Mouse (Mus musculus) embryonic facial prominence, embryonic 11.5 days (tissue): Measurements from ENCODE around the gene Gsk3a. TPM values are rescaled to one million over a fixed set of nuclear protein-coding genes. Genes with fewer than 3 reads are reported as not detected.

ENCODE experiments used
- ATAC-seq: fragments of 200-750 bp; cut with Nextera tagmentation; replicated peaks from 2 replicates; pipeline ENCODE4 v1.8.0; 2017; ENCODE audit warnings: low read depth; ENCODE audit not compliant: insufficient number of reproducible peaks, low FRiP score, low TSS enrichment
- DNase-seq: peaks from one replicate; pipeline ENCODE4 v3.0.0-alpha.2; 2015; ENCODE audit warnings: low spot score
- H3K27ac ChIP-seq: fragments of 300-500 bp; sonication (generic); replicated peaks from 2 replicates; pipeline ENCODE4 v1.5.1; 2014; ENCODE audit warnings: mild to moderate bottlenecking, low read depth, low read length, control low read depth
- H3K27me3 ChIP-seq: fragments of 300-500 bp; sonication (generic); 2 replicates; pipeline ENCODE4 v1.6.1; 2014; ENCODE audit warnings: mild to moderate bottlenecking, low read length, moderate library complexity, mixed read lengths; ENCODE audit not compliant: control insufficient read depth, insufficient read depth
- H3K36me3 ChIP-seq: fragments of 300-500 bp; sonication (generic); replicated peaks from 2 replicates; pipeline ENCODE4 v1.6.1; 2014; ENCODE audit warnings: low read depth, mild to moderate bottlenecking, low read length, moderate library complexity, mixed read lengths; ENCODE audit not compliant: control insufficient read depth, insufficient read depth
- H3K4me1 ChIP-seq: fragments of 300-500 bp; sonication (generic); 2 replicates; pipeline ENCODE4 v1.6.1; 2014; ENCODE audit warnings: low read length, mixed read lengths; ENCODE audit not compliant: control insufficient read depth, insufficient read depth
- H3K4me2 ChIP-seq: fragments of 300-500 bp; sonication (generic); 2 replicates; pipeline ENCODE4 v1.6.1; 2014; ENCODE audit warnings: low read depth, mild to moderate bottlenecking, control low read depth, low read length, moderate library complexity
- H3K4me3 ChIP-seq: fragments of 300-500 bp; sonication (generic); 2 replicates; pipeline ENCODE4 v1.5.1; 2014; ENCODE audit warnings: low read depth, low read length, control low read depth
- H3K9ac ChIP-seq: fragments of 300-500 bp; sonication (generic); replicated peaks from 2 replicates; pipeline ENCODE4 v1.6.1; 2014; ENCODE audit warnings: mild to moderate bottlenecking, control low read depth, low read length
- H3K9me3 ChIP-seq: fragments of 300-500 bp; sonication (generic); replicated peaks from 2 replicates; pipeline ENCODE4 v1.6.1; 2016; ENCODE audit warnings: mild to moderate bottlenecking, low read length, inconsistent platforms, mixed read lengths; ENCODE audit not compliant: control insufficient read depth
- WGBS: fragments of 180-500 bp; shearing (Covaris S2); extraction: QIAGEN DNeasy Blood & Tissue Kit; methylation state at CpG from one replicate; pipeline ENCODE4 v1.1.7; 2014; 5-methylcytosine and 5-hydroxymethylcytosine counted together
- polyA plus RNA-seq: library from polyadenylated mRNA; unstranded; fragments of >200 nt; fragmentation: Nextera tagmentation; extraction: Ambion mirVana; gene quantifications from 2 replicates; pipeline ENCODE4 v1.2.1, GENCODE M21; 2014

The Gsk3a gene
- polyA plus RNA-seq, 1 experiment from 2014 or later = 12.6 TPM

DNA sequence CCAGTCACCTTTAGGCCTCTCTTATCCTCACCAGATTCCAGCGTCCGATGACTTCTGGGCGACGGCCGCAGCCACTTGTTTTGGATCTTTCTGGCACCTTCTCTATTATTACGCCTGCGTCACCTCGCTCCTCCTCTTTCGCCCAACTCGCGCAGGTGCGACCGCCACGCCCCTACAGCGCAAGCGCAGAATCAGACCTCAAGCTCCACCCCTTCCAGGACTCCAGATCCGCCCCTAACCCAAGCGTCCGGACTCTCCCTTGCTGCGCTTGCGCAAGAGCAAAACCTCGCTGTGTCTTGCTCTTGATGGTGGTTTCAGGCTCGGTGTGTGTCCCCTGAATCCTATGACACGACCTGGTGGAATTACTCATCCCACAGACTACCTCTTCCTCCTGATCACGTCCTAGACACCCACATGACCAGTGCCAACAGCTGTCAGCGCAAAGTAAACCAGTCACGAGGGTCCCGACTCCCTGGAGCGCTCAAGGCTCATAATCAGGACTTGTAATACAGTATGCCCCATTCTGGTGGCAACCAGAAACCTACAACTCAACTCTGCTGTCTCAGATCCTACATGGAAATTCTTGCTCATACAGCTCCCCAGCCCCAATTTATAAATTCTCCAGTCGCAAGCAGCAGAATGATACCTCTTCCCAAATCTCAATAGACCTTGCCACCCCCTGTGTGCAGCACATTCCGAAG, 17.7 kb downstream of the Gsk3a start:
- 0 out of 2 replicates have a peak overlapping the region, but pooled peaks have one; percentile 20 for H3K27ac ChIP-seq
- peaks cover 9% of the 10 kb centered on the region for H3K4me1 ChIP-seq
- peak; percentile 54 for ATAC-seq

DNA sequence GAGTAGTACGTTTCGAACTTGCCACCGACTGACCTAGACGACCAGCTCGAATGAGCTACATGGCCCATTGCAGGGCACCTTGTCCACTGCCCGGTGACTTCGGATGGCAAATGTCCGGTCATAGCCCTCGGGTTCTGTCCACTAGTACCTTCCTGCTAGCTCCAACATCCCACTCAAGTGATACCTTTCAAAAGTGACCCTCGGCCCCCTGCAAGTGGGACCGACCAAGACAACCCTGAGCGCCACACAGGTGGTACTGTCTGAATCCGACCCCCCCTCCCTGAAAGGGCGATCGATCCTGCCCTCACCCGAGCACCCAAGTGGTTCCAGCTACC, 18.3 kb downstream of the Gsk3a start:
- 0% methylated on average over 16 of the region's 16 CpGs for WGBS

More for the DNA sequence above, 17.7 kb downstream of the Gsk3a start:
- Histone ChIP-seq H3K9me3 (no peaks in the 10 kb centered on the region), H3K9ac (peak overlapping the region; percentile 81), H3K4me2 (peak overlapping the region; percentile 85), H3K4me3 (peak overlapping the region; percentile 70), H3K27me3 (no peaks in the 10 kb centered on the region), H3K36me3 (no peaks in the 10 kb centered on the region; the same call in 1 of the 2 replicates)
- peak; percentile 97 for DNase-seq
- 3% methylated on average over 31 of the region's 31 CpGs for WGBS

DNA sequence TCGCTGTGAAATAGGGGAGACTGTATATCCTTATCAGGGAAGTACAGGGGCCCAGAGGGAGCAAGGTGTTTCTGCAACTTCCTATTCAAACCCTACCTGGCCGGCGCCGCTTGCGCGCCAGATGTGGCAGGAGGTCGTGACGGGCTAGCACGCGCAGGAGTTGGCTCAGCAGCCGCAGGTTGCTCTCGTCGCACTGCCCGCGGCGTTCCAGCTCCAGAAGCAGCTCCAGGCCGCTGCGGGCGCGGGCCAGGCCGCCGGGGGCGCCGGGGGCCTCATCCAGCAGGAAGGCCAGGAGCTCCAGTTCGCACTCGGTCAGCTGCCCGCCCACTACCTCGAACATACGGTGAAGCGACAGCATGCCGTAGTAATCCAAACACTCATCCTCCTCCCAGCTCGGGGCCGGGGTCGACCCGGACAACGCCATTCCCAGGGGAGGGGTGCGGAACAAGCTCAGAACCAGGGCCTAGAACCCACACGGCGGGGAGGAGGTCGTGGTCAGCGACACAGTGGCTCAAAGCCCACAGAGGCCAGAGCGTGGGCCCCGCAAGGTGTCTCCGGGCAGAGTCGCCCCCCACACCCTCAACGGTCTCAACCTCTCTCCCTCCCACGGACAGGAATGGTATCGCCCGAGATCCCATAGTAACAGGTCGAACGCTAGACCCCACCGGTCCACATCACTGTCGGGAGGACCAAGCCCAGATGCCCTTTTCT, 18.8 kb downstream of the Gsk3a start:
- peak; percentile 76 for DNase-seq

More for the DNA sequence above, 18.3 kb downstream of the Gsk3a start:
- no peaks in the 10 kb centered on the region for H3K27me3 ChIP-seq
- H3K27ac ChIP-seq = no peak overlapping the region
- H3K36me3 ChIP-seq = no peaks in the 10 kb centered on the region; the same call in 1 of the 2 replicates
- H3K4me2 ChIP-seq = peak overlapping the region; percentile 85
- peak overlapping the region; percentile 70 for H3K4me3 ChIP-seq
- H3K4me1 ChIP-seq = peaks cover 9% of the 10 kb centered on the region
- no peak for DNase-seq
- ATAC-seq = peak; percentile 13; the same call in 1 of the 2 replicates
- no peaks in the 10 kb centered on the region for H3K9me3 ChIP-seq
- peak overlapping the region; percentile 81 for H3K9ac ChIP-seq

DNA sequence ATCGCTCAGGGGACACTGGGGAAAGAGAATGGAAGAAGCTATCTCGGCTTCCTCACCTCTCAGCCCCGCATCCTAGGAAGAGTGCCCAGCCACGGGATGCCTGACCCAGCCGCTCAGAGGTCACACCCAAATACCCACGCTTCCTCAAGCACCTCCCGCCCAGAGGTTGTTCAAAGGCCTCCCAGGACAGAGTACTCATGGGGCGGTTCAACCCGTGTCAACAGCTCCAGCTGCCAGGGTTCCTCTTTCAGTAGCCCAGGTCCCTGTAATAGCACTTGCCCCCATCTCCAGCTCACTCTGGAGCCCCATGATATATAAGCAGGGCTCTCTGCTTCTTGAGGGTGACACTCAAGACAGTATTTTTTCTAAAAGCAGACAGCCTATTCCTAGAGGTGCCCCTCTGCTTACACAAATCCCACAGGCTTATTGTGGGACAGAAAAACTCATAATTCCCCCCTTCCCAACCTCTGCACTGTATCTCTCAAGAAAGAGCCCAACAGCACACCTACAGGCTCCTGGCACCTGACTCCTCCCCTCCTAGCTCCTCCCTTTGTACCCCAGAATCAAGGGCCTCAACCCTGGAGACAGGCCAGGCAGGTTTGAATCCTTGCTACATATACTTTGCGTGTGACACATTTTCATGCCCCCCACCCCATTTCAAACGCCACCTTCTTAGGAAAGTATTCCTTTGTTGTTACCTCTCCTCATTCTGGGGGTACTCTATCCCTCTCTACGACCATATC, 19.8 kb downstream of the Gsk3a start:
- Histone ChIP-seq H3K9me3 (no peaks in the 10 kb centered on the region), H3K27ac (no peak overlapping the region), H3K27me3 (no peaks in the 10 kb centered on the region), H3K4me3 (no peak overlapping the region), H3K9ac (no peak overlapping the region), H3K4me1 (peaks cover 9% of the 10 kb centered on the region), H3K36me3 (no peaks in the 10 kb centered on the region), H3K4me2 (no peak overlapping the region)
- DNase-seq (no peak), ATAC-seq (no peak)
- WGBS = 60% methylated on average over 12 of the region's 12 CpGs

More for the DNA sequence above, 18.8 kb downstream of the Gsk3a start:
- peak overlapping the region; percentile 70 for H3K4me3 ChIP-seq
- WGBS = under 1% methylated on average over 53 of the region's 53 CpGs
- peak overlapping the region; percentile 85 for H3K4me2 ChIP-seq
- H3K36me3 ChIP-seq = no peaks in the 10 kb centered on the region
- H3K9me3 ChIP-seq = no peaks in the 10 kb centered on the region
- H3K9ac ChIP-seq = peak overlapping the region; percentile 81
- 0 out of 2 replicates have a peak overlapping the region, but pooled peaks have one; percentile 47 for H3K27ac ChIP-seq
- H3K27me3 ChIP-seq = no peaks in the 10 kb centered on the region
- peak; percentile 10; the same call in 1 of the 2 replicates for ATAC-seq
- peaks cover 9% of the 10 kb centered on the region for H3K4me1 ChIP-seq

DNA sequence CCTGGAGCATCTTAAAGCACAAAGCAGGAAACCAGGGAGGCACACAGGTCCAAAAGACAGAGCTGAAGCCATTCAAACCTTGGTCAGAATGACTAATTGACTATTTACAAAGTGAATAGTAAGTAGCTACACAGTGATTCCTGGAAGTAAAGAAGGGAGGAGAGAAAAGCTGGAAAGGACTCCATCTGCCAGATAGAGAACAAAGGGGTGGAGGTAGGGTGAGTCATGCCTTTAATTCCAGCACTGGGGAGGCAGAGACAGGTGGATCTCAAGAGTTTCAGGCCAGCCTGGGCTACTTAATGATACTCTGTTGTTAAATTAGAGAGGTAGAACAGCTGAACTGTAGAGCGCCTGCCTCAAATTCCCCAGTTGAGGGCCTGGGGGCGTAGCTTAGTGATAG, 23.5 kb downstream of the Gsk3a start:
- Histone ChIP-seq H3K27ac (no peak overlapping the region), H3K9ac (no peak overlapping the region), H3K9me3 (no peaks in the 10 kb centered on the region), H3K4me2 (no peak overlapping the region), H3K36me3 (no peaks in the 10 kb centered on the region), H3K4me3 (no peak overlapping the region), H3K4me1 (peaks cover 4% of the 10 kb centered on the region; the same call in 1 of the 2 replicates), H3K27me3 (no peaks in the 10 kb centered on the region)
- no peak for ATAC-seq
- WGBS = 89% methylated on average over 2 of the region's 2 CpGs
- no peak for DNase-seq

DNA sequence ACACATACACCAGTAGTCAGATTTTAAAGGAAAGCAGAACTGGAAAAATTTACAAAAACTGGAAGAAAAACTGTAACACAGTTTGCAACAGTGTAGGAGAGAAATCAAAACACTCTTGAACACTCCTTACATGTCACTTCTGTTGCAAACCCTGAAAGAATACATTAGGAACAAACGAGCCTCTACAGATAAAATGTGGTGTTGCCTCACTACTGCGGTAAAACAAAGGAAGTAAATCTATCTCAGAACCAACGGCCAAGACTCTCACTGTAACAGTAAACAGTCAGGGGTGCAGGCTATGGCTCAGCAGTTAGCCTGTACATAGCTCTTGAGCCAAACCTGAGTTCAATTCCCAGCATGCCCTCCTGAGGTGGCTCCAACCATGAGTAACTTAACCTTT, 24.6 kb downstream of the Gsk3a start:
- DNase-seq = no peak
- ATAC-seq = no peak
- no peak overlapping the region for H3K27ac ChIP-seq
- no peaks in the 10 kb centered on the region for H3K9me3 ChIP-seq
- no peak overlapping the region for H3K4me2 ChIP-seq
- WGBS = 82% methylated on average over 3 of the region's 3 CpGs
- no peaks in the 10 kb centered on the region for H3K4me1 ChIP-seq
- no peaks in the 10 kb centered on the region for H3K27me3 ChIP-seq
- H3K9ac ChIP-seq = no peak overlapping the region
- no peak overlapping the region for H3K4me3 ChIP-seq
- no peaks in the 10 kb centered on the region; the same call in 1 of the 2 replicates for H3K36me3 ChIP-seq

DNA sequence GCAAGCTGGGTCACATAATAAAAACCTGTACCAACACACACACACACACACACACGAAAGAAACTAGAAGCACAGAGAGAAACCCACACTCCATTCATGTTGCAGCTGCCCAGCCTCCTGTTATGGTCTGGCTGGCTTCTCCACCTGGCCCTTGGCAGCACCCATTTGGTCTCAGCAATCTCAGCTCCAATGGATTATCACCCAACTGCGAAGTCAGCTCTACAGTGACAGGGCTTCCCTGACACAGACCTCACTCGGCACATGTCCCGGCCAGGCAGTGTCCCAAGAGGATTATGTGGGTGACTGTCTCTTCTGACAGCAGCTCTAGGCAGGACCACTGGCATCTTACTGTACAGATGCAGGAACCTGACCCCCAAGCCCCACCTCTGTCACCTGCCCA, 27.2 kb downstream of the Gsk3a start:
- H3K4me1 ChIP-seq = no peaks in the 10 kb centered on the region
- H3K27ac ChIP-seq = no peak overlapping the region
- no peak overlapping the region for H3K9ac ChIP-seq
- no peak overlapping the region for H3K4me3 ChIP-seq
- no peaks in the 10 kb centered on the region; the same call in 1 of the 2 replicates for H3K36me3 ChIP-seq
- no peaks in the 10 kb centered on the region for H3K27me3 ChIP-seq
- no peak overlapping the region for H3K4me2 ChIP-seq
- ATAC-seq (no peak), DNase-seq (no peak)
- WGBS = 91% methylated on average over 4 of the region's 4 CpGs
- no peaks in the 10 kb centered on the region for H3K9me3 ChIP-seq
